Mouse (Mus musculus) heart, postnatal 25 days (tissue): ENCODE measurements around the gene Ttc33. TPM values are rescaled to one million over a fixed set of nuclear protein-coding genes. Genes with fewer than 3 reads are reported as not detected.

Experiments
- DNase-seq: peaks from one replicate; pipeline ENCODE4 v3.0.0; 2022; ENCODE audit warnings: low spot score
- intact Hi-C: fragments of 180-260 bp; cut with DNase I; formaldehyde crosslinking; loops from one replicate; pipeline ENCODE4 v1.15.1; 2025
- total RNA-seq, 2 experiments: library from RNA; stranded (reverse); gene quantifications; 2 replicates each; pipeline ENCODE4 v1.2.3; 2021

Ttc33 gene
- total RNA-seq = 10 to 100 TPM; 32.6 to 39.5 TPM

- DNase-seq = peak; percentile 56
- intact Hi-C loops = no loop called here
Measured at GRCm38 (mm10) chr15:5185366-5186292, at the start of gene Ttc33. Ttc33 (plus strand) TSS chr15:5185525.

- no peak for DNase-seq
- intact Hi-C loops = no loop called here
Measured at GRCm38 (mm10) chr15:5138021-5138856, 47.1 kb upstream of the Ttc33 start.

- intact Hi-C loops = no loop called here
- no peak for DNase-seq
Measured at GRCm38 (mm10) chr15:5139366-5139765, 46.0 kb upstream of the Ttc33 start.

- no peak for DNase-seq
- intact Hi-C loops = loop anchor here (5.0 kb wide), 1 partner anchor 33 kb away; the partner anchor contains the start of gene Card6
Measured at GRCm38 (mm10) chr15:5139863-5140262, 45.5 kb upstream of the Ttc33 start.

GRCm38 (mm10) chr15:5140357-5140756 lies 45.0 kb upstream of the Ttc33 start:
- intact Hi-C loops = loop anchor here (5.0 kb wide), 1 partner anchor 33 kb away; the partner anchor contains the start of gene Card6
- DNase-seq = no peak

GRCm38 (mm10) chr15:5142047-5142446 lies 43.3 kb upstream of the Ttc33 start:
- intact Hi-C loops = loop anchor here (2.0 to 5.0 kb wide), 2 partner anchors 25 to 35 kb away; partner anchors contain the start of genes Card6 and Rpl37
- no peak for DNase-seq

GRCm38 (mm10) chr15:5142714-5143113 lies 42.6 kb upstream of the Ttc33 start:
- intact Hi-C loops = loop anchor here (2.0 to 5.0 kb wide), 2 partner anchors 26 to 35 kb away; partner anchors contain the start of genes Card6 and Rpl37
- DNase-seq = no peak

GRCm38 (mm10) chr15:5143361-5144020 lies 41.8 kb upstream of the Ttc33 start, which contains the start of gene Prkaa1:
Prkaa1 (plus strand) TSS chr15:5143861.
- DNase-seq = peak; percentile 55
- intact Hi-C loops = loop anchor here (2.0 to 5.0 kb wide), 2 partner anchors 27 to 36 kb away; partner anchors contain the start of genes Card6 and Rpl37

GRCm38 (mm10) chr15:5144021-5144778 lies 41.1 kb upstream of the Ttc33 start:
- no peak for DNase-seq
- intact Hi-C loops = loop anchor here (5.0 kb wide), 1 partner anchor 37 kb away; the partner anchor contains the start of gene Card6

- intact Hi-C loops = loop anchor here (5.0 kb wide), 1 partner anchor 37 kb away; no protein-coding TSS in a partner anchor
- DNase-seq = no peak
Measured at GRCm38 (mm10) chr15:5145196-5145945, 40.0 kb upstream of the Ttc33 start.

GRCm38 (mm10) chr15:5149187-5149586 lies 36.1 kb upstream of the Ttc33 start:
- no peak for DNase-seq
- intact Hi-C loops = loop anchor here (5.0 kb wide), 1 partner anchor 33 kb away; no protein-coding TSS in a partner anchor

- intact Hi-C loops = no loop called here
- DNase-seq = no peak
Measured at GRCm38 (mm10) chr15:5152171-5152570, 33.2 kb upstream of the Ttc33 start.

GRCm38 (mm10) chr15:5154621-5155020 lies 30.7 kb upstream of the Ttc33 start:
- intact Hi-C loops = no loop called here
- no peak for DNase-seq

- intact Hi-C loops = no loop called here
- DNase-seq = no peak
Measured at GRCm38 (mm10) chr15:5155093-5155492, 30.2 kb upstream of the Ttc33 start.

- no peak for DNase-seq
- intact Hi-C loops = no loop called here
Measured at GRCm38 (mm10) chr15:5156355-5156754, 29.0 kb upstream of the Ttc33 start.

- intact Hi-C loops = no loop called here
- DNase-seq = no peak
Measured at GRCm38 (mm10) chr15:5157386-5157785, 27.9 kb upstream of the Ttc33 start.

GRCm38 (mm10) chr15:5158827-5159226 lies 26.5 kb upstream of the Ttc33 start:
- intact Hi-C loops = no loop called here
- peak; percentile 12 for DNase-seq

- intact Hi-C loops = no loop called here
- DNase-seq = no peak
Measured at GRCm38 (mm10) chr15:5165121-5165773, 20.1 kb upstream of the Ttc33 start.
